Mouse (Mus musculus) ES-E14 (cell line): Measurements from ENCODE around the gene Kcnip2.

ENCODE experiments used
- CHD2 ChIP-seq: IDR thresholded peaks from 2 replicates; pipeline ENCODE4 v1.6.1; 2014; ENCODE audit warnings: mild to moderate bottlenecking, low read depth, low read length, inconsistent platforms
- ZNF384 ChIP-seq: IDR thresholded peaks from 2 replicates; pipeline ENCODE4 v1.6.1; 2012; ENCODE audit warnings: low read depth, low read length, inconsistent platforms

- TF ChIP-seq ZNF384 (no peak), CHD2 (no peak)
These were observed 19.0 kb downstream of the Kcnip2 start for GRCm38 (mm10) chr19:45796879-45797278.
